Mouse (Mus musculus): Measurements from ENCODE around the gene Git1.

- TF ChIP-seq CTCF (IDR thresholded peaks at IDR 0.05; ENCODE audit: low read depth, low read length) = no peak
- TF ChIP-seq POLR2AphosphoS5 (IDR thresholded peaks at IDR 0.05; ENCODE audit: insufficient replicate concordance, low read depth, low read length) = no peak
These were observed 32.6 kb downstream of the Git1 start for GRCm38 (mm10) chr11:77525804-77526486.
